Mouse (Mus musculus) retina, postnatal 1 day (tissue): ENCODE results near the gene Dnajc10.
A peak's percentile ranks its signal among the peaks of the same experiment; 100 is the strongest.

Experiments used
- DNase-seq: peaks from one replicate; pipeline ENCODE4 v3.0.0-alpha.2; 2012

Gene Dnajc10

DNA sequence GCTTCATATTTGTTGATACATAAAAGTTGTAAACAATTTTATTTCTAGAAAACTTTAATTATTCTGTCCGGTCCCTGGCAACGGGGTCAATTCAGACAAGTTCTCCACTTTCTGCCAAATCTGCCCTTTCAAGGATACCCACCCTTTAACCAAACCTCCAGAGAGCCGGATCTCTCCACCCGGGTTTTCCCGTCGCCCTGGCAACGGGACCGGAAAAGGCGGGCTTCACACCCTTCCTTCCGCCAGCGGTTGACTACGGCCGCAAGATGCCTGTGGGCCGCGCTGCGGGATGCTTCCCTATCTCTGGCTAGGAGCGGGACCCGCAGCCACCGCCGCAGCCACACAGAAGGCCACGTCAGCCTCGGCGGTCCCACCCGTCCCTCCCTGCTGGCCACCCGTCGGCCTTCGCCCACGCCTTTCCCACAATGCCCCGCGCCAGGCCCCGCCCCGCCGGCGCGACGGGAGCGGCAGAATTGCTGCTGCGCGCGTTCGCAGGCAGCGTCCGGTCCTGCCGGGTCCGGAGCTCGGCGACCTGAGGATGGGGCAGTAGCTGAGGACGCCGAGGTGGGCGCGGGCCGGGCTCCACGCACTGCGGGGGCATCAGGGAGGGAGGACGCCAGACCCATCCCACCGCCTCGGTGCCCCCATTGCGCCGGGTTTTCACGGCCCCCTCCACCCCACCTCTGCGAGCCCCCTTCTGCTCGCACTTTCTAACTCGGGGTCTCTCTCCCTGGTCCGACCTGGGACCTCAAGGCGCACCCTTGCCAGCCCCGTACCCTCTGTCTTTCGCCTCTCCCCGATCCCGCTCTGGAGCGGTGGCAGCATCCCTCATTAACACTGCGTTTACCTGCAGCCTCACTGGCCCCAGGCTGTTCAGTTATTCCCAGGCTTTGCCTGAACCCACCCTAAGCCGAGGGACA, at the start of gene Dnajc10:
Dnajc10 (plus strand) TSS at position 225 of the 920 bp plus-strand sequence.
- DNase-seq, result peak; percentile 93

DNA sequence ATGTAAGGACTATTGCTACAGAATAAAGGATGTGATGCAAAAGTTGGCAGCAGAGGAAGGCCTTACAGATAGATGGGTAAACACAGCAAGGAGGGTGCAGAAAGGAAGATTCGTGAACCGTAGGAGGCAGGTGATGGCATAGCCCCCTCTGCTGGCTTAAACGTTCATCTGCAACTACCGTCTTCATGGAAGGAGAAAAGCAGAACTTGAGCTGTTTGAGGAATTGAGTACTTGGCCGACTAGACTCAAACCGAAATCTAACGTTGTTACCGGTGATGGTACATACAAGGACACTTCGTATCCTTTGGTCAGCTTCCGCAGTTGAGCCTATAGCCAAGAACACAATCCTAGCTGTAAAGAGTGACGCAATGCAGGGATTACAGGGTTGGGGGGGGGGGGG, 48.4 kb upstream of the Dnajc10 start:
- peak; percentile 79 for DNase-seq

DNA sequence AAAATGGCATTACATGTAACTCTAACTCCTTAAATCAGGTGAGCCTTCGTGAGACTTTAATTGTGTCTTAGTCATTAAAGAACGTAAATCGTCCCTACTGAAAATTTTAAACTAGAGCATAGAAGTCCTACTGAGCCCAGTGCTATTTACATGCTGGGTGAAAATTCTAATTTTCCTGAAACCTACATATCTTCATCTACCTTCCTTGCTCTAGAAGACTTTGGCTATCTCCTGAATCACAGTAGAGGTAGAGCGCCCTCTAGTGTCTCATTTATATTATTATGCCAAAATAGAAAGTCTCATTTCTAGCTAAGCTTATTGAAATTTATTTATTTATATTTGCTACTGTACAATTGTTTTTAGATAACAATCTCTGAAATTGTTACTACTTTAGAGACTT, 47.2 kb upstream of the Dnajc10 start:
- peak; percentile 55 for DNase-seq

DNA sequence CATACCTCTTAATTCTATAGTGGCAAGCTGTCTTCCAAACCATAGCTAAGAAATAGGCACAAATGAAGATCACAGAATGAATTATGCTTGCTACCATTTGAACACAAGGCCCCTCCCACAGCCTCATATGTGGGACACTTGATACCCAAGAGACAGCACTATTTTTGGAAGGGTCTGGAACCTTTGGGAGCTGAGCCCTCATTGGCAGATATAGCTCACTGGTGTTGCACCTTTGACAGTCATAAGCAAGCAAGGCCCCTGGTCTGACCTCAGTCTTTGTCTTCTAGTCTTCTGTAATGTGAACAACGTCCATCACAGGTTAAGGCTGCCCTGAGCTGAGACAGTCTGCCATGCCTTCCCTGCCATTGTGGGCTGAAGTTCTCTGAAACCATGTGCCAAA, 43.8 kb upstream of the Dnajc10 start:
- no peak for DNase-seq

DNA sequence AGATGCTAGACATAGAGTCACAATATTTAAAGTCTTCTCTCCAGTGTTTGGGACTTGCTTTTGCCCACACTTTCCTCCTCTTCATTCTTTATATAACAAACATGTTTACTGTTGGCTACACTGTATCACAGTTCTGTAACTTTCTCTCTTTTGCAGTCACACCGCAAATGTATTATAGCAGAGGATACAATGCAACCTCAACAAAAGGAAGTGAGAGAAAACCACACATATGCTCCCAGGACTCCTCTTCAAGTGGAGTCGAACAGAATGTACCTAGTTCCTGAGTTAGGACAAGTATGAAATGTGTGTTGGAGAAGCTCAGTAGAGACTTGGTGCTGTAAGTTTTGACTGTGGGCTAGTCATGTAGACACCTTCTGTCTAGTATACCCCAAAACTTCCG, 42.2 kb upstream of the Dnajc10 start:
- DNase-seq, result no peak

DNA sequence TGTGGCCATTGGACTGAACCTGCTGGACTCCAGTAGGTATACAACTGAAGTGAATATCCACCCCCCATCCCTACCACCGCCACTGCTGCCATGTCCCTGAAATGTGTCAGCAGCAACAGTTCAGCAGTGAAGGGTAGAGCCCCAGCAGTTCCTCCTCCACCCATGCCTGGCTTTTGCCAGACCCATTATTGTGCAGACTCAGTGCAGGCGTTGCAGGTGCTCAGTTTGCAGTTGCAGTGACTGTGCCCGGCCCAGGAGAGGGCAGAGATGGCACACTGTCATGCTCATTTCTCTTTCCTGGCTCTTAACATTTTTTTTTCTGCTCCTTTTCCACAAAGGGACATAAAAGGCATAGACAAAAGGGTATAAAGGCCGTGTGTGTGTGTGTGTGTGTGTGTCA, 41.5 kb upstream of the Dnajc10 start:
- DNase-seq, result no peak

DNA sequence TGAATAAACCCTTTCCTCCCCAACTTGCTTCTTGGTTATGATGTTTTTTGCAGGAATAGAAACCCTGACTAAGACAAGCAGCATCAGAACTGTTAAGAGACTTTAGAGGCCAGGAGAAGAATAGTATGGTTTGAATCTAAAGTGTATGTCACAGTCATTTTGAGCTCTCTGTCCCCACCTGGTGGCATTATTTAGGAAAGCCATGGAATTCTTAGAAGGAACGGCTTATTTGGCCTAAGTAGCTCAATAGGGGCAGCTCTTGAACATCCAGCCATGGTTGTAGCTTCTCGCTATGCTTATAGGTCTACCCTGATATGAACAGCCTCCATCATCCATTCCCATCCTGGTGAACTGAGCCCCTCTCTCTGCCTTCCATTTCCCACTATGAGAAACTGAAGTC, 40.1 kb upstream of the Dnajc10 start:
- peak; percentile 67 for DNase-seq

DNA sequence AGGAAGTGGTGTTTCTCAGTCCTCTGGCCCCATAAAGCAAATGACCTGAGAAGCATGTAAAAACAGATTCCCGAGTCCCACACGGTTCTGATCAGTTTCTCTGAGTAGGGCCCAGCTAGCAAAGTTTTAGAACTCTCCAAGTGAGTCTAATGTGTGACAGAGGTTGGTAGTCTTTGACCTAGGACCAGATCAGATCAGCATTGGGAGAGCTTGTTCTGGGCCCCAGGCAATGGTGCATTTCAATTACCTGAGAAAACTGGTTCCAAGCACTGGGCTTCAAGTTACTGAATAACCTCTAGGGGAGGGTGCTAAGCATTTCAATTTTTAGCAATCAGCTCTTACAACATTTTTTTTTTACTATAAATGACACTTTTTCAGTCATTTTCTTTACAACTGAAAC, 33.1 kb upstream of the Dnajc10 start:
- DNase-seq, result no peak

DNA sequence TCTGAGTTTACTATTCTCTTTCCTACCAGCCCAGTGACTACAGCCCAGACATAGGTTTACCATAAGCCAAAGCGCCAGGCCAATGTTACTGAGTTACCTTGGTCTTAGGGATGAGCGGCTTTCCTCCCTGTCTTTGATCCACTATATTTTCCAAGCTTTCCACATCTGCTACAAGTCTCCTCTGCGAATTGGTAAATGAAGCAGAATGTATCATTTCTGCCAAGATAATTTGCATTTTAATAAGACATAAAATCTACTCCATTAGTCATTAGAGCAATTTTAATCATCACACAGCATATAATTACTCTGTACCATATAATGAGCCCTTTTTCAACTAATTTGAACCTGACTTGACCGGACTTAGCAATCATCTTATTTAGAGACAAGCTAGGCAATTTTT, 28.9 kb upstream of the Dnajc10 start:
- peak; percentile 55 for DNase-seq

DNA sequence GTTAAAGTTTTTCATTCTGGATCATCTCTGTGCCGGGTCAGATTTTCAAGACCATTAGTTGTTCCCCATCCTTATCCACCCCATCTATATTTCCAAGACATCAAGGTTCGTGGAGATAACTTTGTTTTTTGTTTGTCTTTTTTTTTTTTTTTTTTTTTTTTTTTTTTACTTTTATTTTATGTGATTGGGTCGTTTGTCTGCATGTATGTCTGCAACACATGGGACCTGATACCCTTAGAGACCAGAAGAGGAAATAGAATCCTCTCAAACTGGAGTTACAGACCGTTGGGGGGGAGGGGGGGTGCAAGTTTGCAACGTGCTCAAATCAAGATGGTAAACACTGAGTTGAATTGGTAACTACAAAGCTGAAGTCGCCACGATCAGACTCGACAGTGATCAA, 23.1 kb upstream of the Dnajc10 start, which contains the start of gene Prdx6b:
Prdx6b (plus strand) TSS at position 301 of the 400 bp plus-strand sequence.
- no peak for DNase-seq

DNA sequence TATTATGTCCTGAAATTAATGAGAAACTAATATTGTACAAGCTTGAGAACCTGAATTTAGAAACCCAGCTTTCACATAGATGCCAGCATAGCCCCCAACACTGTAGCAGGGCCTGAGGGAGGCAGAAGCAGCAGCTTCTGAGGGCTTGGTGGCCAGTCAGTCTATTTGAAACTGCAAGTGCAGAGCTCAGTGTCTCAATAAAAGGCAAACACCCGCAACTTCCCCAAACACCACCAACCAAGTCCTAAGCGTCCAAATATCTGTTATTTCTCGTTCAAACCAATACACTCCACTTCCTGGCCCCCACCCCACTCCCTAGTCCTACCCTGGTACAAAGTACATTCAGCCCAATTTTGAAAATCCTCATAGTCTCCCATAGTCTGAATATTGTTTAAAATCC, 16.9 kb upstream of the Dnajc10 start:
- DNase-seq, result no peak

DNA sequence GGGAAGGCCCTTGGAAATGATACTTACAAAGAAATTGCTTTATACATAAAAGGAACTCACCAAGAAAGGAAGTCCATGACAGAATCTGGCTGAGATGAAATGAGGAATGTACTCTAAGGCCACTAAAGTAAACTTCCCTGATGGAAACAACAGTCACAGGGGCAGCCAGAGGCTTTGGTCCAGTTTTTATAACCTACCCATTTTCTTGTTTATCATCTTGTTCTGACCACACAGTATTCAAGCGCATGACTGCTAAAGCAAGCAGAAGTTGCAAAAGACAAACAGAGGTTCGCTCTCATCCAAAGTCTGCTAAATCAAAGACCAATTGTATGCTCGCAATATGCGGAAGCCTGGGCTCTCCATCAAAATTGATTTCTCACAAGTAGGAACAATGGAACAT, 14.5 kb upstream of the Dnajc10 start:
- DNase-seq, result no peak

DNA sequence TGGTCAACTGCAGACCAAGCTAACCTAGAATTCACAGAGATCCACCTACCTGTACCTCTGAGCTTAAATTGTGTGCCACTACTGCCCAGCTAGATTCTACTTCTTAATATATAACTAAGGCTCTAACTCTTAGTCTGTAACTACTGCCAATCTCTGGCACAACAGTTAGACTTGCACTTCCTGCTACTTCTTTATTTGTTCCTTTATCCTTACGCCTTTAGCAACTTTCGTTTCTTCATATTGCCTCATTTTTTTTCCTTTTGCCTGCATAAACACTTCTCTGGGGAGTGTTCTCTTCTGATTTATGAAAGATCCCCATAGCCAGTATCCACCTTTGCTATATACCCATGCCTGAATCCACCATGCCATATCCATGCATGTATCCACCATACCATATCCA, 11.3 kb upstream of the Dnajc10 start:
- no peak for DNase-seq

DNA sequence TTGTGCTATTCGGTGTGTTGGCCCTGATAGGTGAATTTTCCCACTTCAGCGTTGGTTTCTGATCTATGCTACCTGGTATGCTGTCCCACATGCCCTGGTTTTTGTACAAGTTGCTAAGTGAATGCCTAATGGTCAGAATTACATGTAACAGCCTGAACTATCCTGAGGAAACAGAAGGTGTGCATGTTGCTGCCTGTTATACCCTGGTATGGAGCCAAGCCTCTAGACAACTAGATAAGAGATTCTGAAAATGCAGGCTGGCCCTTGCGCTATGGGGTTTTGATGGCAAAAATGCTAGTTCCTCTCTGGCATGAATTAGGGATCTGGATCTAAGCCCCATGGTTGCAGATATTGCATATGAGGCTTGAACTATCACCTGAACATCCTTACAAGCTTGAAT, 7.6 kb upstream of the Dnajc10 start:
- no peak for DNase-seq

DNA sequence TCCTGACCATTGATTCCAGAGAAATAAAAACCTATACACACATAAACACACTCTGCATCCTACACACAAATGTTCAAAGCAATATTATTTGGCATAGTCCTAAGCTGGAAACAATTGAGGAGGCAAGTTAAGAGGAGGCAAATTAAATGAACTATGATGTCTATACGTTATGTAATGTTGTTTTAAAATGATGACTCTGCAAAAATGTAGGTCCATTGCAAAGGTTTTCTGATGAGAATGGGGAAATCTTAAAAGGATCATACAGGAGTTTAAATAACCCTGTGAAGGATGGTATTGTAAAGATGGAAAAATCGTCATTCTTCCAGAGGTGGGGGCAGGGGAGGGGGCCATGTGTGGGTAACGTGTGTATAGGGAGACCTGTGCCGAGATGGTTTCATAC, 5.5 kb upstream of the Dnajc10 start:
- no peak for DNase-seq

DNA sequence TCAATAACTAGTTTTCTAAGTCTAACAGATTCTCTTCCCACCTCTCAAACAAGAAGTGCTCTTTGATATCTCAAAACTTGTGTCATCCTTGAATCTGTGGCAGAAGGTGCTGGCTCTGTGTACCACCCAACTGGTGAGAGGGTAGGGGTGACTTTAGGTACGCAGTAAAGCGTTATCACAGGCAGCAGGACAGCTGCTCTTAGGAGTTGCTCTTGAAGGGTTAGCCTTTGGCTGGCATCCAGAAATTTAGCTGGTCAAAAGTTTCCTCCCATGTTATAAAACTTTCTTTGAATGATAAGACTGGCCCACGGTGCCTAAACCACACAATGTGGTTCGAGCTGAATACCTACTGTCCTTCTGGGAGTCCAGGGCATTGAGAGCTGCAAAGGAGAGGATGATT, 4.5 kb upstream of the Dnajc10 start:
- DNase-seq, result no peak

DNA sequence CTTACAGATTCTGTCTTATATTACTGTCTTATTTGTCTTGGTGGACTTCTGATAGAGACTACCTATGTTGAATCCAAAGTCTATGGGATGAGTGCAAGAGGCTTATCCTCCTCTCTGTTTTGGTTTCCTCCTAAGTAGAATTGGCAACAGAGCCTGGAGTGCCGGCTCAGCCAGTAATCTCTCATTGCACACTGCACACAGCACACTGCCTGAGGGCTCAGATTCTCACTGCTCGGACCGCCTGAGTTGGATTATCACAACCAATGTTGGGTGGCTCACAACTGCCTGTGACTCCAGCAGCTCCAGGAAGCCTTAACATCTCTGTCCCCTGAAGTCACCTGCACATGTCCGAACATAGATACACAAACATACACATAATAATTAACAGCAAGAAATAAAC, 3.9 kb upstream of the Dnajc10 start:
- DNase-seq, result no peak

DNA sequence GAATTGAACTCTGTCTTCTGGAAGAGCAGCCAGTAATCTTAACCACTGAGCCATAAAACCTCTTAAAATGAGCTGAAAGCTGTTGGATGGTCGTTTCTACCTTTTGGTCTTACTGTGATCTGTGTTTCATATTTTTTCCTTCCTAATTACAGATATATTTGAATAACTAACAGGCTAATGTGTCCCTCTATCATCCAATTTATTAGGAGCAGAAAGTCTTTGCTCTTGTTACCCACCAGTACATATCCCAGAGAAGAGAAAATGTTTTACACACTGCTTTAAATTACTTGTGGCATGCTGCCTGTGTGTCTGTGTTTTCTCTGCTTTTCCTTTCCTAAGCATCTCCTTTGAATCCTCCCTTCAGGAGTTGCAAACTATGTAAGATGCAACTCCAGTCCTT, 1.1 kb upstream of the Dnajc10 start:
- DNase-seq, result no peak

DNA sequence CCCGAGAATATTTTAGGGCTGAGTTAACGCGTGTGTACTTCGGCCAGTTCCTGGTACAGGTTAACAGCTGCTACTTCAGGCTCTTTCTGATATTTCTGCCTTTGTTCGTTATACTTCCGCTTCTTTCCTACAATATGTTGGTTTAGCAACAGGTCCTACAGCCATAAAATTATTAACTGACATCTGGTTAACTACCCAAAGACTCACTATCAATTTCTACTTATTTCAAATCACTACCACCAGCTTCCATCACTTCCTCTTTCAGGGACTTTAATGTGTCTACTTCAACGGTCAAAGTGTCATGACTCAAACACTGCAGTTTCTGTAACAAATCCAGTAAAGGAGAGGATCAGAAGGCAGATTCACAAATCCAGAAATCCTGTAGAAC, 418 bp upstream of the Dnajc10 start:
- no peak for DNase-seq

DNA sequence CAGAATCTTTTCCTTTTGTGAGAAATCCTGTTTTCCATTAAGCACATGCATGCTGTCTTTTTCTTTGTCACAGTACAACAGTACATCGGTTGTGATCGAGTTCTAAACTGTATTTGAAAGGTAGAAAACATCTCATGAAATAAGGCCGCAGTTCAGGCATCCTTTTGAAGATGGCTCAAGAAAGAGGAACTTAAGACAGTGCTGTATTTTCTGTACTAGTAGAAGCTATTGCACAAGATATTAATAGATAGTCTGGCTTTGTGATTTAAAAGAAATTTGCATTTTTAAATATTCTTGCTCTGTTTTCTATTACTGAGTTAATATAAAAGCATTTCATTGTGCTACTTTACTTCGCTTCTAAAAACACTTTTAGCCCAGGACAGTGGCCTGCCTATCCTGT, 7.6 kb downstream of the Dnajc10 start:
- no peak for DNase-seq

DNA sequence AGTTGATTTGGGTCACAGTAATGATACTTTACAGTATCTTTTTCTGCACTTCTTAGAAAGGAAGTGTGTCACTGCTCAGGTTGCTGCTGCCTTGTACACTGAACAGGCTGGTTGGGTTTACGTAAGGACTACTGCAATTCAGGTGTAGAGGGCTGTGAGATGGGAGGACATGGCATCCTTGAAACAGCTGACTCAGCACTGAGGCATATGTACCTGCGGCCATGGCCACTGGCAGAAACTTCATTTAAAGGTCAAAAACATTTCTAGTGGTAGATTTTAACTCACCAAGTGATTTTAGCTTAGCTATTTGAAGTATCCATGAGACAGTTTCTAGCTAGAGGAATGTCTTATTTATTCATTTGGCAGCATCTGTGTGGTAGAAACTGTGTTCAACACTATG, 10.5 kb downstream of the Dnajc10 start:
- no peak for DNase-seq

DNA sequence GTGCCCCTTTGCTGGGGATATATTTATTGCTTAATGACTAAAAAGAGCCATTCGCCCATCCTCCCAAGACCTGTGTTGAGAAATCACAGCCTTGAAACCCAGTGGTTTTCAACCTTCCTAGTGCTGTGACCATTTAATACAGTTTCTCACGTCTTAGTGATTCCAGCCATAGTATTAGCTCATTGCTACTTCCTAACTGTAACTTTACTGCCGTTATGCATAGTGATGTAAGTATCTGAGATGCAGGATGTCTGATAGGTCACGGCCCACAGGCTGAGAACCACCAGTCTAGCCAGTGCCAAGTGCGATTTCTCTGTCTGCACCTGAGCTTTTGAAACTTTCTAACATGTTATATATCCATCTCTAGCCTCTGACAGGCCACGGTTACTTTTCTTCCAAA, 12.0 kb downstream of the Dnajc10 start:
- DNase-seq, result no peak

DNA sequence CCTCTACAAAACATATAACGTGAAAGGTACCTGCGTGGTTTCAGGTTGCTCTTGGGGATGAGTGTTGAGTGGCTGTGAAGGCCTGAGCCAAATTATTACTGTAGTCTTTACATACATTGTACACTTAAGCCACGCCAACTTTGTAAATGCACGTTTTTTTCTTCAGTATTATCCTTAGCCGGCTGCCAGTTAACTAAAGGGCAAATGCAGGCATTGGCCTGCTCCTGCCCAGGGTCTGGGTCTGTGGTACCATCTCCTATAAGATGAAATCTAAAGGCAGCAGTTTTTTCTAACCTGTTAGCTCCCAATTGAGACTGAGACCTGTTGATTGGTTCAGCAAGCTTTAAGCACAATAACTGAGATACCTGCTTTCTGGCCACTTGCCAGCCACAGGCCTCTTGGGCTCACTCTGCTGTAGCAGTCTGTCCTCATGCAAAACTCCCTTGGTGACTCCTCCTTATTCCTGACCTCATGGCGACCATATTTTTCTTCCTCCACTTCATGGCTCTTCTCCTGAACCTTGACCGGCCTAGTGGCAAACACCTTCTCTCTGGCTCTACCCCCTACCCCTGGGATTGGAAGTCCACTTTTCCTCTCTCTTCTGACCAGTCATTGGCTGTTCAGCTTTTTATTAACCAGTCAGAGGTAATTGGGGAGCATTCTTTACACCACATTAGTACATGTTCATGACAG, 13.8 kb downstream of the Dnajc10 start:
- no peak for DNase-seq

DNA sequence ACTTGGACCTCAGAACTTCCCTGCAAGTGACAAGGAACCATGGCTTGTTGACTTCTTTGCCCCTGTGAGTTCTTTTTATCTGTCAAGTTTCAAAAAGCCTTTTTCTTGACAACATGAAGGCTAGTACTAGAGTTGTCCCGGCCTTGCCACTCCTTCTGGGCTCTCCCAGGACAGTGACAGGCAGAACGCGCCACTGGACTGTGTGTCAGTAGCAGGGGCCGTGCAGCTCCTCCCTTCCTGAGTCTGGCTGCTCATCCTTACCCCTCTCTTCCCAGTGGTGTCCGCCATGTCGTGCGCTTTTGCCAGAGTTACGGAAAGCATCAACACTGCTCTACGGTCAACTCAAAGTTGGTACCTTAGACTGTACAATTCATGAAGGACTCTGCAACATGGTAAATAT, 25.3 kb downstream of the Dnajc10 start:
- no peak for DNase-seq
